Mouse (Mus musculus) testis, postnatal 14 days (tissue): ENCODE data around the gene Epn1.

Source experiments
- DNase-seq: peaks from one replicate; pipeline ENCODE4 v3.0.0; 2021; ENCODE audit warnings: low spot score

Epn1 gene

DNA sequence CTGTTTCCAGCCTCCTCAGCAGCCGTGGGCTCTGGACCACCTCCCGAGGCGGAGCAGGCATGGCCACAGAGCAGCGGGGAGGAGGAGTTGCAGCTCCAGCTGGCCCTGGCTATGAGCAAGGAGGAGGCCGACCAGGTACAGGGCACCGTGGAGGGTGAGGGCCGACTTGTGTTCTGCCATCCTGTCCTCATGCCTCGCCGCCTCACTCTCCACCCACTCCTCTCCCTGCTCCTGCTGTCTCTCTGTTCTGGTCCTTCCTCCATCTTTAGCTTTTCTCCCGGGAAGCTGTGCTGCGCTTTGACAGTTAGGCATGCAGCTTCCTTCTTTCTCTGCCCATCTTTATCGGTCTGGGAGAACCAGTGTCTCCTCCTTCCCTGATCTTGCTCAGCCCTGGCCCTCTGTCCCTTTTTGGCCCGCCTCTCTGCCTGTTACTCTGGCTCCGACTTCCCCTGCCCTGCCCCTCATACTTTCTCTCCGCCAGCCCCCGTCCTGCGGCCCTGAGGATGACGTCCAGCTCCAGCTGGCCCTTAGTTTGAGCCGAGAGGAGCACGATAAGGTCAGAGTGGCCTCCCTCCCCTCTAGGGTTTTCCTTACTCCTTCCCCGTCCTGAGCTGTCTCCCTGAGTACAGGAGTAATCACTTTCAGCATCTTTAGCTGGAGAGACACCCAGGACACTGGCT lies 12.9 kb downstream of the Epn1 start:
- peak; percentile 44 for DNase-seq

DNA sequence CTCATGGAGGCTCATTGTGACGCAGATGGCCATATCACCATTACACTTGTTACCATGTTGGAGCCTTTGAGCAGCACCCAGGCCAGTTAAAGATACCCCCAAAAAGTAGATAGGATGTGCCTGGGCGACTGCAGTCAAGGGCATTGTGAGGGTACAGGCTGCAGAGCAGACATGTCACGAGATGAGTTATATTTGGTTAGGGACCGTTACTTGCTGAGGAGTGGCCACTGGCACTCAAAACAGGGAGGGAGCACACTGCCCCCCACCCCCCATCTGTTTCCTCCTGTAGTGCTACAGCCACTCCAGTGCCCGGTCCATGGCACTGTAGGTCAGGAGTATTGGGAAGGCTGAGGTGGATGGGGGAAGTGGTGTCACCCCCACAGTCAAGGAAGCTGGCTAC lies 18.7 kb downstream of the Epn1 start:
- DNase-seq: no peak

DNA sequence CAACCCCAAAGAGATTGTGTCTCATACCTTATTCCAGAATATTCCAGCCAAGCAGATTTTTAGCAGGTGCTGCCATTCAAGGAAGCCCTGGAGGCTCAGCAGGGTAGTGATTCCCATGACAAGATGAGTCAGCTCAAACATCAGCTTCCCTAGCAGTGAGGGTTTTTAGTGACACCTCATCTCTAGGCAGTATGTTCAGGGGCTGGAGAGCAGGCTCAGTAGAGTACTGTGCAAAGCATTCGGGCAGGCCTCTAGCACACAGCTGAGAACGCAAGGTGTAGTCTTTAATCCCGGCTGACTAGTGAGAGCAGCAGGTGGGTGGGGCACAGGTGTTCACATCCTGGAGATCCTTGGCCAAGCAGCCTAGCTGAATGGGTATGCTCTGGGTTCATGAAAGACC lies 19.8 kb downstream of the Epn1 start:
- no peak for DNase-seq

DNA sequence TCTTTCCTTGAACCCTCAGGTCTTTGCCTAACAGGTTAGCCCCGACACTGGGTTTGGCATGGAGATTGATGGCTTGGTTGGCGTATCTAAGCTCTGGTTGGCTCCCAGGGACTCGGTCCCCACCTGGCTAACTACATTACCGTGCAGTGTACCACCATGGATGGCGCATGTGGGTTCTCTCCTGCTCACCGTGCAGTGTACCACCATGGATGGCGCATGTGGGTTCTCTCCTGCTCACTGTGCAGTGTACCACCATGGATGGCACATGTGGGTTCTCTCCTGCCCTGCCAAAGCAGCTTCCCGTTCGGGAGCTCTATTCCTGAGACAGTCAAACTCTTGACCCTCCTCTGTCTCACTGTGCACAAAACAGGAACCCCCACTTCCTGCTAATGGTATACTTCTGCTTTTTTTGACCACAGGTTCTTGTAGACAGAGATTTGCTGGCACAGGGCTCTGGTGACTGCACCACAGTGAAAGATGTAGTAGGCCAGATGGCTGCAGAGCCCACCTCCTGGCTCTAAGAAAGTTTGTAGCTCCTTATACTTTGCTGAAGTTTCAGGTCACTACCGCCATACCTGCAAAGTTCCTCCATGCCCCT lies 21.1 kb downstream of the Epn1 start:
- DNase-seq: no peak

DNA sequence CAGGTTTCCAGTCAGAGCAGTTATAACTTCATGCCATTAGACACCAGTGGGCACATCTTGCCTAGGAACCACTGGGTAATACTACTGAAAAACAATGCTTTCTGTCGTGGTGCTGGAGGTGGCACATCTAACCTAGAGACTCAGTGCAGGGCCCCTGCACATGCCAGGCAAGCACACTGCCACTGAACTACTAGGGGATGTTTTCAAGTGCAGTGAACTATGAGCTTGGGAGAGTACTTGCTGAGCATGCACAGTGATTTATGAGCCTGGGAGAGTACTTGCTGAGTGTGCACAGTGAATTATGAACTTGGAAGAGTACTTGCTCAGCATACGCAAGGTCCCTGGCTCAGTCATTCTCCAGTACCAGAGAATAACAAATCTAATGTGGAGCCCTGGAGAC lies 22.5 kb downstream of the Epn1 start:
- no peak for DNase-seq

DNA sequence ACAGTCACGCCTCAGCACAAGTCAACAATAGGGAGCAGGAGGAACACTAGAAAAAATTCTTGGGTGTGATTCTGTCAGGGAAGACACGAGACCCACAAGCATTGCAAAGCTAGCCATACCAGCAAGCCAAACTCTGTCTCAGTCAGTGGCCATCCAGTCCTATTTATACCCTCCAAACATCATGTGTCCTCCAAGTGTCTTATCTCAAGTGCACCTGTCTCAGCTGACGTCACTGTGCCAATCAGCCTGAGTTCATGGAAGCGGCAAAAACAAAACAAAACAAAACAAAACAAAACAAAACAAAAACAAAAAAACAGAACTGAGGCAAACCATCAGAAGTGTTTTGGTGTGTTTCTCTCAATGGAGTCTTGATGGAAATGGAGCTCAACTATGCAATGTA lies 28.2 kb downstream of the Epn1 start:
- DNase-seq: no peak

DNA sequence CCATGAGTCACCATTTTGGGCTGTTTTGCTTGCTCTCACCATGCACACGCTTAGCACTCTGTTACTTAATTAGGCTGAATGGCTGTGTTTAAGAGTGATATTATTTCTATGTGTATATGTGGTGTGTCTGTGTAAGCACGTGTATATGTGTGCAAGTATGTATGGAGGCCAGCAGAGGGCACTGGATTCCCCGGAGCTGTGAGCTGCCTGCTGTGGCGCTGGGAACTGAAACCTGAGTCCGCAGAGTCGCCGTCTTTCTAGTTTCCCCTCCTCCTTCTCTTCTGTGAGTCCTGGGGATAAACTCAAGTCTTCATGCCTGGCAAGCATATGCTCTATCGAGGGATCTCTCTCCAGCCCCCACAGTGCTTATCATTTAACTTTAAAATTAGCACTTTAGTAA lies 29.3 kb downstream of the Epn1 start:
- DNase-seq: no peak

DNA sequence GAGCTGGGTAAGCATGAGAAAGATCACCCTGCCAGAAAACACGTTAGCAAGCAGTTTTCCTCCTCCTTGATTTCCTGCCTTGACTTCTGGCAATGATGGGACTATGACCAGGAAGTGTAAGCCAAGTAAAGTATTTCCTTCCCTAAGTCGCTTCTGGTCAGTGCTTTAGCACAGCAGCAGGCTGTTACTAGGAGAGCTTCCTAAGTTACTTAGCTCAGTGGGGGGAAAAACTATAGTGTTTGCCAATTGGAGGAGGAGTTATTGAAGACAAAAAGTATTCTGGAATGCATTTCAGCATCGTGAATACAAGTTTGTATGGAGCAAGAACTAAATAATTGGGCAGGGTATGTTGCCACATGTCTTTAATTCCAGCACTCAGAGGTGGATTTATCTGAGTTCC lies 32.7 kb downstream of the Epn1 start:
- DNase-seq: no peak

DNA sequence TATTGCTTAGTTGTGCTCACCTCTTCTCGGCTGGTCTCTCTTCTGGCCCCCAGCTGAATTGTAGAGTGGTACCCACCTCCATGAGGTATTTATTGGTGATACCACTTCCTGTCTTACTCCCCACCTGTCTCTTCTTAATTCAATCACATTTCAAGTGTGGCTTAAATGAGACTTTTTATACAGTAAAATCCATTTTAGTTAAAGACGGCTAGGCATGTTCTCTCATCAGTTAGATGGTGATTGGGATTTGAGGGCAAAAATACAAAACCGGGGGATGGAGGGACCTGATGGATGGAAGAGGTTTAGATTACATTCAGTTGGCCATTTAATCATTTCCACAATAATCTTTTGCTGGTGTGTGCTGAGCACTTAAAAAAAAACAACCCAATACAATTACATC lies 36.8 kb downstream of the Epn1 start, which contains the start of gene Rfpl4:
Gene Rfpl4, minus strand, starts transcription at position 101 of the 400 bp plus-strand sequence.
- DNase-seq: no peak

DNA sequence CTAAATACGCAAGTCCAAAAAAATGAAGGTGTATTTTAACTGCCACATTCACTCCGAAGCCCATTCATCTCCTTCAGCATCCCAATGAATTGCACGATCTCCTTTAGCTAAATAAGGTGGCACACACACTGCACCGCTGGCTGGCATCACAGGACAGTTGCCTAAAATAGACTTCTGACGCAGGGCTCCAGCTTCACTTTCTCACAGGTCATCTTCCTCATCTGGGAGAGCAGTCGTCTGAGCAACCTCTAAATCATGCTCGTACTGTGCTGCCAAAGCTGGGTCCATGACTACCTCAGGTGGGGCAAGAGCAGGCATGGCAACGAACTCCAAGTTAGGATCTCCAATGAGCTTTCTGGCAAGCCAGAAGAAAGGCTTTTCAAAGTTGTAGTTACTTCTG lies 45.0 kb downstream of the Epn1 start:
- no peak for DNase-seq

DNA sequence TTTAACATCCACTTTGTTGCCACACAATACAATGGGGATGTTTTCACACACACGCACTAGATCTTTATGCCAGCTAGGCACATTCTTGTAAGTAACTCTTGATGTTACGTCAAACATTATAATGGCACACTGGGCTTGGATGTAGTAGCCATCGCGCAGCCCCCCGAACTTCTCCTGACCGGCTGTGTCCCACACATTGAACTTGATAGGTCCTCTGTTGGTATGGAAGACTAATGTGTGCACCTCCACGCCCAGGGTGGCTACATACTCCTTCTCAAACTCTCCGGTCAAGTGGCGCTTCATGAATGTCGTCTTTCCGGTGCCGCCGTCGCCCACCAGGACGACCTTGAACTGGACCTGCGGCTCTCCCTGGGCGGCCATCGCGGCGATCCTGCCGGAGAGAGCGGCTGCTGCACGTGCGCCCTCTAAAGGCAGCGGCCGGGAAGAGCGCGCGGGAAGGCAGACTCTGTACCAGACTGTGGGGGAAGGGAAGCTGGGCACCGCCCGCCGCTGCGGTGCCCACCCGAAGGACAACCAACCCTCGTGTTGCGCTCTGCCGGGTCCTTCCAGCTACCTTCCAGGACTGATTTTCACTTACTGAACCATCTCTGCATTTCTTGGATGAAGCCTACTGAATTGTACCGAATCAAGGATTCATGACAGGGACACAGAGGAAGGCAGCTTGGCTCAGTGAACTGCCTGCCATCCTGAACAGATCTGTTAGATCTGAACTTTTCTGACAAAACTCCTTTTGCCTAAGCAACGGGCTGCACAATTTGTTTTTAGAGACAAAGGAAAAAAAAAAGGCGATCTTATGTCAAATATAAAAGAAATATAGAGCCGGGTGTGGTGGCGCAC lies 45.7 kb downstream of the Epn1 start, which contains the start of gene Rasl2-9:
Gene Rasl2-9, minus strand, starts transcription at position 402 of the 858 bp plus-strand sequence.
- peak; percentile 76 for DNase-seq
